Mouse (Mus musculus): ENCODE results near the gene Hacd4. TPM values are rescaled to one million over a fixed set of nuclear protein-coding genes. Genes with fewer than 3 reads are reported as not detected.
"Not testable (repeated sequence)": the region's sequence is repeated elsewhere in the genome, so short reads cannot be mapped to it uniquely, and the experiment has no call there.

Hacd4 gene
- total RNA-seq, 2 experiments from 2014 or later = 4.4 to 5.3 TPM

- DNase-seq (ENCODE audit: low spot score in 2 of 2) = no peak
Observed at GRCm38 (mm10) chr4:88436593-88437165, 2.0 kb downstream of the Hacd4 start.

GRCm38 (mm10) chr4:88432412-88433024, 6.2 kb downstream of the Hacd4 start:
- no peak for DNase-seq (ENCODE audit: low spot score in 2 of 2)

GRCm38 (mm10) chr4:88427630-88428239, 11.0 kb downstream of the Hacd4 start:
- DNase-seq (ENCODE audit: low spot score in 2 of 2) = no peak

- DNase-seq (ENCODE audit: low spot score in 2 of 2) = no peak
Observed at GRCm38 (mm10) chr4:88424563-88424962, 14.2 kb downstream of the Hacd4 start.

- DNase-seq (ENCODE audit: low spot score in 2 of 2) = no peak
Observed at GRCm38 (mm10) chr4:88419378-88419777, 19.4 kb downstream of the Hacd4 start.

GRCm38 (mm10) chr4:88415017-88415416, 23.7 kb downstream of the Hacd4 start:
- no peak for DNase-seq (ENCODE audit: low spot score in 2 of 2)

- DNase-seq (ENCODE audit: low spot score in 2 of 2) = no peak
Observed at GRCm38 (mm10) chr4:88412331-88412730, 26.4 kb downstream of the Hacd4 start.

GRCm38 (mm10) chr4:88409279-88409678, 29.4 kb downstream of the Hacd4 start:
- no peak for DNase-seq (ENCODE audit: low spot score in 2 of 2)

GRCm38 (mm10) chr4:88406887-88407696, 31.6 kb downstream of the Hacd4 start:
- DNase-seq (ENCODE audit: low spot score in 2 of 2) = peak in 1 of 2 experiments; percentile 39

GRCm38 (mm10) chr4:88402884-88403283, 35.8 kb downstream of the Hacd4 start:
- no peak for DNase-seq (ENCODE audit: low spot score in 2 of 2)

GRCm38 (mm10) chr4:88400992-88401313, 37.8 kb downstream of the Hacd4 start:
- DNase-seq (ENCODE audit: low spot score in 2 of 2) = no peak

- no peak for DNase-seq (ENCODE audit: low spot score in 2 of 2)
Observed at GRCm38 (mm10) chr4:88400302-88400991, 38.3 kb downstream of the Hacd4 start.

- no peak for DNase-seq (ENCODE audit: low spot score in 2 of 2)
Observed at GRCm38 (mm10) chr4:88396995-88397521, 41.7 kb downstream of the Hacd4 start.

- no peak for DNase-seq (ENCODE audit: low spot score in 2 of 2)
Observed at GRCm38 (mm10) chr4:88395717-88396116, 43.0 kb downstream of the Hacd4 start.

GRCm38 (mm10) chr4:88390596-88390995, 48.1 kb downstream of the Hacd4 start:
- DNase-seq (ENCODE audit: low spot score in 2 of 2) = not testable (repeated sequence)

GRCm38 (mm10) chr4:88390036-88390435, 48.7 kb downstream of the Hacd4 start:
- DNase-seq (ENCODE audit: low spot score in 2 of 2) = no peak

- DNase-seq (ENCODE audit: low spot score in 2 of 2) = no peak
Observed at GRCm38 (mm10) chr4:88372293-88373224, 66.2 kb downstream of the Hacd4 start.

GRCm38 (mm10) chr4:88370819-88371218, 67.9 kb downstream of the Hacd4 start:
- no peak for DNase-seq (ENCODE audit: low spot score in 2 of 2)

GRCm38 (mm10) chr4:88369951-88370350, 68.8 kb downstream of the Hacd4 start:
- DNase-seq (ENCODE audit: low spot score in 2 of 2) = no peak

- no peak for DNase-seq (ENCODE audit: low spot score in 2 of 2)
Observed at GRCm38 (mm10) chr4:88357431-88357830, 81.3 kb downstream of the Hacd4 start.

Measured in gastrocnemius, postnatal 4 days (tissue).